Mouse (Mus musculus): ENCODE results near the gene Plppr1.
"Not testable (repeated sequence)": the region's sequence is repeated elsewhere in the genome, so short reads cannot be mapped to it uniquely, and the experiment has no call there.

The Plppr1 gene

DNA sequence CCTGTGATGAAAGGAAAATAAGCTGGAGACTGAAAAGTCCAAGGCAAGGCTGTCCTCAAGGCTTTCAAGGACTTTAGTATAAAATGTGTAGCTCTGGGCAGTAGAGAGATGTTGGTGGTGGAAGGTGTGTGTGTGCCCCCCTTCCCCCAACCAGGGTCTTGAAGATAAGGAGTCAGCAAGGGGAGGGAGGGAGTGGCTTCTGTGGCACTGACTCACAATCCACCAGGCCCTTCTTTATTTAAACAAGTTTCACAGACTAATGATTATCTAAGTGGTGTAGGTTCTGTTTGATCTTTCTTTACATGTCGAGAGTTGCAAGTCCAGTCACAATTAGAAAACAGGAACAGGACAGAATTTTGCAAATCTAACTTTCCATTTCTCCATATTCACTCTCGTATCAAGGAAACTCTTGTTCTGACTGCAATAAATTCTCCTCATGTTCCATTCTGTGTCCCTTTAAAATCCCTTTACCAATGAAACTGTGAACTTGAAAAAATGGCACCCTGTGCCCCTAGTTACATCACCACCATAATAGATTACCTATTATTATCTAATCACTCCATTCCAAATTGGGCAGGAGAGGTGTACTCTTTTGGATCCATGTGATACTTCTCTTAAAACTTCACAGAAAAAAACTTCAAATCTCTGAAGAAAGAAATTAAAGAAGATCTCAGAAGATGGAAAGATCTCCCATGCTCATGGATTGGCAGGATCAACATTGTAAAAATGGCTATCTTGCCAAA is 324.7 kb downstream of the Plppr1 start:
- not testable (repeated sequence) for DNase-seq (ENCODE audit: low spot score in 2 of 2)

DNA sequence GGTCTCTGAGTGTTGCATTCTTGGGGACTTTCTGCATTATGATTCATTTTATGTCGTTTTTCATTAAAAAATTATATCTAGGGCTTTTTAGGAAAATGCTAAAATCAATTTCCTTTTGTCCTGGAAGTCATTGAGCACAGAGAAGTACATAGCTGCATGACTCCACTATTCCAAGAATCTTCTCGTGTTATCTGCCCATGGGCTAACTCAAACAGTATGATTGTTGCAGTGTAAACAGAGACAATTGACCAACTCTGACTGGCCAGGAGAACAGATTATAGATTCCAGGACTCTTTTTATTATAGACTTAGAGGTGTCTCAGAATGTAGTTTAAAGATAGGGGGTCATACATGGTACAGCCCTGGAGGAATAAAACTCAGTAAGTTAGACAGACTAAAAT is 327.8 kb downstream of the Plppr1 start:
- DNase-seq (ENCODE audit: low spot score in 2 of 2): no peak

Measured in natural killer cell, adult 2 months (primary cell).